Mouse (Mus musculus) thymus, adult 2 months (tissue): Measurements from ENCODE around the gene Map3k10. TPM values are rescaled to one million over a fixed set of nuclear protein-coding genes. Genes with fewer than 3 reads are reported as not detected.
A peak's percentile ranks its signal among the peaks of the same experiment; 100 is the strongest.

Experiments
- DNase-seq: peaks from one replicate; pipeline ENCODE4 v3.0.0; 2021
- H3K27ac ChIP-seq: fragments of 200-500 bp; 2 replicates; pipeline ENCODE4 v1.5.1; 2012; ENCODE audit warnings: low read length, control low read depth; ENCODE audit not compliant: control insufficient read depth, insufficient read depth
- H3K27me3 ChIP-seq: fragments of 200-500 bp; 2 replicates; pipeline ENCODE4 v1.6.1; 2012; ENCODE audit warnings: mild to moderate bottlenecking, low read length, moderate library complexity, mixed read lengths; ENCODE audit not compliant: control insufficient read depth, insufficient read depth
- H3K36me3 ChIP-seq: fragments of 200-500 bp; 2 replicates; pipeline ENCODE4 v1.6.1; 2012; ENCODE audit warnings: mild to moderate bottlenecking, low read length, moderate library complexity; ENCODE audit not compliant: control insufficient read depth, insufficient read depth
- H3K4me1 ChIP-seq: fragments of 200-500 bp; replicated peaks from 2 replicates; pipeline ENCODE4 v1.6.1; 2012; ENCODE audit warnings: low read length; ENCODE audit not compliant: control insufficient read depth, insufficient read depth
- H3K4me3 ChIP-seq: fragments of 200-500 bp; 2 replicates; pipeline ENCODE4 v1.5.1; 2012; ENCODE audit warnings: mild to moderate bottlenecking, low read length, control low read depth, moderate library complexity; ENCODE audit not compliant: control insufficient read depth, insufficient read depth
- CTCF ChIP-seq: fragments of 200-500 bp; IDR thresholded peaks from 2 replicates; pipeline ENCODE4 v1.5.1; 2012; ENCODE audit warnings: mild to moderate bottlenecking, control low read depth, low read length, moderate library complexity, borderline replicate concordance; ENCODE audit not compliant: control insufficient read depth, poor library complexity, insufficient read depth; ENCODE audit errors: extremely low read depth
- POLR2A ChIP-seq: fragments of 200-500 bp; IDR thresholded peaks from 2 replicates; pipeline ENCODE4 v1.6.1; 2012; ENCODE audit warnings: mild to moderate bottlenecking, low read length, control low read depth, moderate library complexity; ENCODE audit not compliant: control insufficient read depth, poor library complexity, insufficient read depth; ENCODE audit errors: extremely low read depth
- WGBS: fragments of 180-500 bp; shearing (Covaris S2); methylation state at CpG from one replicate; pipeline ENCODE4 v1.1.7; 2018; 5-methylcytosine and 5-hydroxymethylcytosine counted together
- polyA plus RNA-seq: library from polyadenylated mRNA; depleted of rRNA; stranded (reverse); fragments of >200 nt; gene quantifications from 2 replicates; pipeline ENCODE4 v1.2.3, GENCODE M21; 2012

Map3k10 gene
- polyA plus RNA-seq, 1 experiment: 24.7 TPM

- 42% methylated on average over 14 of the region's 14 CpGs for WGBS
- H3K4me3 ChIP-seq: no peak overlapping the region
- DNase-seq: no peak
- H3K27ac ChIP-seq: no peak overlapping the region
- no peaks in the 10 kb centered on the region for H3K27me3 ChIP-seq
- H3K36me3 ChIP-seq: no peaks in the 10 kb centered on the region
- TF ChIP-seq POLR2A (no peak), CTCF (no peak)
- peaks cover 22% of the 10 kb centered on the region for H3K4me1 ChIP-seq
These were observed 819 bp upstream of the Map3k10 start for GRCm38 (mm10) chr7:27675222-27675612.

GRCm38 (mm10) chr7:27674195-27674521 lies 240 bp downstream of the Map3k10 start:
- WGBS: under 1% methylated on average over 38 of the region's 38 CpGs
- Histone ChIP-seq H3K36me3 (no peaks in the 10 kb centered on the region), H3K27me3 (no peaks in the 10 kb centered on the region), H3K27ac (no peak overlapping the region), H3K4me1 (peaks cover 22% of the 10 kb centered on the region), H3K4me3 (peak overlapping the region; percentile 60)
- no peak for DNase-seq
- TF ChIP-seq CTCF: peak; percentile 41; the same call in 1 of the 2 replicates
- no peak for TF ChIP-seq POLR2A

- WGBS: 3% methylated on average over 50 of the region's 52 CpGs
- H3K36me3 ChIP-seq: no peaks in the 10 kb centered on the region
- H3K4me3 ChIP-seq: peak overlapping the region; percentile 60
- TF ChIP-seq POLR2A (no peak), CTCF (no peak)
- peak; percentile 37 for DNase-seq
- peaks cover 22% of the 10 kb centered on the region for H3K4me1 ChIP-seq
- H3K27me3 ChIP-seq: no peaks in the 10 kb centered on the region
- H3K27ac ChIP-seq: no peak overlapping the region
These were observed 745 bp downstream of the Map3k10 start for GRCm38 (mm10) chr7:27673575-27674131.

GRCm38 (mm10) chr7:27673064-27673574 lies 1.3 kb downstream of the Map3k10 start:
- H3K27me3 ChIP-seq: no peaks in the 10 kb centered on the region
- H3K27ac ChIP-seq: no peak overlapping the region
- no peak for TF ChIP-seq CTCF
- no peak for TF ChIP-seq POLR2A
- 61% methylated on average over 9 of the region's 9 CpGs for WGBS
- H3K36me3 ChIP-seq: no peaks in the 10 kb centered on the region
- H3K4me3 ChIP-seq: peak overlapping the region; percentile 60
- no peak for DNase-seq
- H3K4me1 ChIP-seq: peaks cover 22% of the 10 kb centered on the region

- WGBS: 91% methylated on average over 4 of the region's 4 CpGs
These were observed 12.4 kb downstream of the Map3k10 start for GRCm38 (mm10) chr7:27662038-27662437.

GRCm38 (mm10) chr7:27658712-27659663 lies 15.4 kb downstream of the Map3k10 start:
- H3K27me3 ChIP-seq: peaks cover 3% of the 10 kb centered on the region; the same call in 1 of the 2 replicates
- 72% methylated on average over 14 of the region's 14 CpGs for WGBS

More at GRCm38 (mm10) chr7:27662038-27662437, 12.4 kb downstream of the Map3k10 start:
- TF ChIP-seq CTCF: no peak
- no peak for TF ChIP-seq POLR2A
- DNase-seq: no peak
- Histone ChIP-seq H3K27ac (no peak overlapping the region), H3K4me1 (no peaks in the 10 kb centered on the region), H3K36me3 (no peaks in the 10 kb centered on the region), H3K27me3 (no peaks in the 10 kb centered on the region; the same call in 1 of the 2 replicates), H3K4me3 (no peak overlapping the region)

More at GRCm38 (mm10) chr7:27658712-27659663, 15.4 kb downstream of the Map3k10 start:
- no peaks in the 10 kb centered on the region for H3K4me1 ChIP-seq
- H3K4me3 ChIP-seq: no peak overlapping the region
- no peak for TF ChIP-seq POLR2A
- TF ChIP-seq CTCF: no peak
- no peak overlapping the region for H3K27ac ChIP-seq
- H3K36me3 ChIP-seq: no peaks in the 10 kb centered on the region
- DNase-seq: no peak
